8 mouse cellular contexts compared by ENCODE assay signal in the genomic region with DNA sequence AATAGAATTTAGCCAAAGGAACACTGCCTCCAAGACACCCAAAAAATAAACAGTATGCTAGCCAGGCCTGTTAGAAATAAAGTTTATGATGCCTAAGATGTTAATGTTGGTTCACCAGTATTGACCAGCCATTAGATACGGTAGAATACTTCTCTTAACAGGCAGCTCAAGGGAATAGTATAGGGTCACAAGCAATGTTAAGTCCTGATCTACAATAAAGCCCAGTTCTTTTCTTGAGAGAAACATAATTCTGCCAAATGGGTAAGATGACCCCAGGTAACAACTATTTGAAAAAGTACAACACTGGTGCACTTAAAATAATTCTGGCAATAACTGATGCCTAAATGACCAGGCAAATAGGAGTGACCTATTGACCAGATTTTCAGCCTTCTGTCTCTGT. TPM values are rescaled to one million over a fixed set of nuclear protein-coding genes. Genes with fewer than 3 reads are reported as not detected.
DNase-seq lines count a peak whose midpoint lies in the region; ATAC-seq and TF ChIP-seq lines count a peak whose summit lies in the region.

No protein-coding gene starts in this region.

- H3K4me3 ChIP-seq in liver, embryonic 11.5 days (ENCODE audit: low read depth, low read length): peak overlapping the region; percentile 90
- H3K4me3 ChIP-seq in forebrain, embryonic 10.5 days: peak overlapping the region; percentile 97
- H3K4me3 ChIP-seq in intestine, postnatal 0 days (ENCODE audit: low read depth, low read length): peak overlapping the region; percentile 94; the same call in 1 of the 2 replicates
- peak overlapping the region; percentile 98 for H3K4me3 ChIP-seq in neural tube, embryonic 13.5 days

- peaks cover 28% of the 10 kb centered on the region for H3K4me1 ChIP-seq in liver, embryonic 11.5 days (replicated peaks; ENCODE audit: control insufficient read depth, insufficient read depth, low read length)
- peaks cover 17% of the 10 kb centered on the region for H3K4me1 ChIP-seq in forebrain, embryonic 10.5 days
- H3K4me1 ChIP-seq in intestine, postnatal 0 days (replicated peaks; ENCODE audit: control insufficient read depth, insufficient read depth, low read length): no peaks in the 10 kb centered on the region
- H3K4me1 ChIP-seq in neural tube, embryonic 13.5 days (replicated peaks): peaks cover 27% of the 10 kb centered on the region

- peak overlapping the region; percentile 71 for H3K4me2 ChIP-seq in liver, embryonic 11.5 days
- peak overlapping the region; percentile 54 for H3K4me2 ChIP-seq in intestine, postnatal 0 days (replicated peaks; ENCODE audit: low read depth)
- H3K4me2 ChIP-seq in neural tube, embryonic 13.5 days: peak overlapping the region; percentile 95

- H3K36me3 ChIP-seq in liver, embryonic 11.5 days (ENCODE audit: control insufficient read depth, insufficient read depth, low read length): peaks cover 2% of the 10 kb centered on the region; the same call in 1 of the 2 replicates
- H3K36me3 ChIP-seq in forebrain, embryonic 10.5 days (replicated peaks): peaks cover 26% of the 10 kb centered on the region
- H3K36me3 ChIP-seq in intestine, postnatal 0 days (ENCODE audit: control insufficient read depth, insufficient read depth): no peaks in the 10 kb centered on the region
- no peaks in the 10 kb centered on the region for H3K36me3 ChIP-seq in neural tube, embryonic 13.5 days

- H3K27me3 ChIP-seq in liver, embryonic 11.5 days (replicated peaks; ENCODE audit: control insufficient read depth, insufficient read depth, low read length): no peaks in the 10 kb centered on the region
- no peaks in the 10 kb centered on the region for H3K27me3 ChIP-seq in forebrain, embryonic 10.5 days (ENCODE audit: poor library complexity, severe bottlenecking)
- no peaks in the 10 kb centered on the region for H3K27me3 ChIP-seq in intestine, postnatal 0 days (replicated peaks; ENCODE audit: control insufficient read depth, insufficient read depth, low read length)
- H3K27me3 ChIP-seq in neural tube, embryonic 13.5 days: no peaks in the 10 kb centered on the region

- no peak for DNase-seq in liver, embryonic 11.5 days (ENCODE audit: low spot score)
- DNase-seq in liver: no peak
- no peak for DNase-seq in forebrain, embryonic 10.5 days (ENCODE audit: extremely low spot score, low spot score)
- no peak for DNase-seq in frontal cortex, postnatal 10 days (ENCODE audit: low spot score in 2 of 2)
- no peak for DNase-seq in ovary, postnatal 14 days (ENCODE audit: low spot score)
- no peak for DNase-seq in urinary bladder, postnatal 14 days (ENCODE audit: low spot score)

- no peak for TF ChIP-seq CTCF in intestine, postnatal 0 days (IDR thresholded peaks at IDR 0.05; ENCODE audit: low read depth)

- 81% methylated on average over 1 of the region's 1 CpGs for WGBS in liver, embryonic 11.5 days
- WGBS in forebrain, embryonic 10.5 days: 87% methylated on average over 1 of the region's 1 CpGs
- 94% methylated on average over 1 of the region's 1 CpGs for WGBS in intestine, postnatal 0 days
- 92% methylated on average over 1 of the region's 1 CpGs for WGBS in neural tube, embryonic 13.5 days

- H3K9ac ChIP-seq in liver, embryonic 11.5 days (ENCODE audit: low read depth, low read length): no peak overlapping the region; the same call in 1 of the 2 replicates
- H3K9ac ChIP-seq in intestine, postnatal 0 days (ENCODE audit: low read depth, low read length): no peak overlapping the region; the same call in 1 of the 2 replicates
- no peak overlapping the region; the same call in 1 of the 2 replicates for H3K9ac ChIP-seq in neural tube, embryonic 13.5 days

- H3K27ac ChIP-seq in liver, embryonic 11.5 days (ENCODE audit: low read depth, low read length): peak overlapping the region; percentile 74
- H3K27ac ChIP-seq in forebrain, embryonic 10.5 days: peak overlapping the region; percentile 99
- no peak overlapping the region for H3K27ac ChIP-seq in intestine, postnatal 0 days (ENCODE audit: low read depth, low read length)
- H3K27ac ChIP-seq in neural tube, embryonic 13.5 days (replicated peaks): 0 out of 2 replicates have a peak overlapping the region, but pooled peaks have one; percentile 84

- H3K9me3 ChIP-seq in liver, embryonic 11.5 days (ENCODE audit: control insufficient read depth, low read length): no peaks in the 10 kb centered on the region
- peaks cover 4% of the 10 kb centered on the region; the same call in 1 of the 2 replicates for H3K9me3 ChIP-seq in forebrain, embryonic 10.5 days
- H3K9me3 ChIP-seq in intestine, postnatal 0 days (ENCODE audit: control insufficient read depth): no peaks in the 10 kb centered on the region
- H3K9me3 ChIP-seq in neural tube, embryonic 13.5 days: no peaks in the 10 kb centered on the region

- no peak for ATAC-seq in liver, embryonic 11.5 days (replicated peaks; ENCODE audit: low FRiP score)
- no peak for ATAC-seq in intestine, postnatal 0 days
- peak; percentile 12; the same call in 1 of the 2 replicates for ATAC-seq in neural tube, embryonic 13.5 days (ENCODE audit: low read depth)

RNA-seq across cellular contexts. Expression of a gene that starts 0.7 kb away (rescaled TPM):
- 223 and 255 TPM in 2 replicates for polyA plus RNA-seq in liver, embryonic 11.5 days (2014; fragmentation: Nextera tagmentation; extraction: Ambion mirVana)
- 296 and 303 TPM in 2 replicates for polyA plus RNA-seq in forebrain, embryonic 10.5 days (2016; fragmentation: Nextera tagmentation; extraction: Ambion mirVana)
- polyA plus RNA-seq in intestine, postnatal 0 days (2015; fragmentation: Nextera tagmentation; extraction: Ambion mirVana): 146 and 149 TPM in 2 replicates
- polyA plus RNA-seq in neural tube, embryonic 13.5 days (2015; fragmentation: Nextera tagmentation; extraction: Ambion mirVana): 301 and 356 TPM in 2 replicates

RNA-seq across cellular contexts. Expression of a gene that starts 24.6 kb away (rescaled TPM):
- polyA plus RNA-seq in liver, embryonic 11.5 days (2014; fragmentation: Nextera tagmentation; extraction: Ambion mirVana): 21.1 and 22.2 TPM in 2 replicates
- 21.7 and 23.5 TPM in 2 replicates for polyA plus RNA-seq in forebrain, embryonic 10.5 days (2016; fragmentation: Nextera tagmentation; extraction: Ambion mirVana)
- 25.8 and 29.7 TPM in 2 replicates for polyA plus RNA-seq in intestine, postnatal 0 days (2015; fragmentation: Nextera tagmentation; extraction: Ambion mirVana)
- polyA plus RNA-seq in neural tube, embryonic 13.5 days (2015; fragmentation: Nextera tagmentation; extraction: Ambion mirVana): 32.5 and 34.0 TPM in 2 replicates

RNA-seq across cellular contexts. Expression of a gene that starts 60.0 kb away (rescaled TPM):
- 894 and 968 TPM in 2 replicates for polyA plus RNA-seq in liver, embryonic 11.5 days (2014; fragmentation: Nextera tagmentation; extraction: Ambion mirVana)
- polyA plus RNA-seq in forebrain, embryonic 10.5 days (2016; fragmentation: Nextera tagmentation; extraction: Ambion mirVana): 671 and 693 TPM in 2 replicates
- polyA plus RNA-seq in intestine, postnatal 0 days (2015; fragmentation: Nextera tagmentation; extraction: Ambion mirVana): 395 and 427 TPM in 2 replicates
- 286 and 293 TPM in 2 replicates for polyA plus RNA-seq in neural tube, embryonic 13.5 days (2015; fragmentation: Nextera tagmentation; extraction: Ambion mirVana)
